Mouse (Mus musculus) limb, embryonic 12.5 days (tissue): ENCODE measurements around the gene Aoc2. TPM values are rescaled to one million over a fixed set of nuclear protein-coding genes. Genes with fewer than 3 reads are reported as not detected.

ENCODE experiments used
- ATAC-seq: fragments of 200-750 bp; cut with Nextera tagmentation; 2 replicates; pipeline ENCODE4 v1.8.0; 2017; ENCODE audit warnings: low read depth, moderate TSS enrichment; ENCODE audit not compliant: insufficient number of reproducible peaks, insufficient read depth, low FRiP score, low TSS enrichment
- H3K27ac ChIP-seq: fragments of 300-500 bp; sonication (generic); 2 replicates; pipeline ENCODE4 v1.5.1; 2016; ENCODE audit warnings: mild to moderate bottlenecking, moderate library complexity
- H3K27me3 ChIP-seq: fragments of 300-500 bp; sonication (generic); 2 replicates; pipeline ENCODE4 v1.6.1; 2016; ENCODE audit warnings: mild to moderate bottlenecking, moderate library complexity
- H3K36me3 ChIP-seq: fragments of 300-500 bp; sonication (generic); 2 replicates; pipeline ENCODE4 v1.6.1; 2016; ENCODE audit warnings: mild to moderate bottlenecking, moderate library complexity
- H3K4me1 ChIP-seq: fragments of 300-500 bp; sonication (generic); replicated peaks from 2 replicates; pipeline ENCODE4 v1.6.1; 2016
- H3K4me2 ChIP-seq: fragments of 300-500 bp; sonication (generic); 2 replicates; pipeline ENCODE4 v1.6.1; 2016; ENCODE audit warnings: mild to moderate bottlenecking, moderate library complexity
- H3K4me3 ChIP-seq: fragments of 300-500 bp; sonication (generic); replicated peaks from 2 replicates; pipeline ENCODE4 v1.5.1; 2016; ENCODE audit warnings: mild to moderate bottlenecking
- H3K9ac ChIP-seq: fragments of 300-500 bp; sonication (generic); replicated peaks from 2 replicates; pipeline ENCODE4 v1.6.1; 2016; ENCODE audit warnings: mild to moderate bottlenecking, moderate library complexity
- H3K9me3 ChIP-seq: fragments of 300-500 bp; sonication (generic); 2 replicates; pipeline ENCODE4 v1.6.1; 2016; ENCODE audit warnings: mild to moderate bottlenecking, moderate library complexity
- WGBS: fragments of 180-500 bp; shearing (Covaris S2); methylation state at CpG from one replicate; pipeline ENCODE4 v1.1.7; 2016; 5-methylcytosine and 5-hydroxymethylcytosine counted together
- polyA plus RNA-seq: library from polyadenylated mRNA; unstranded; fragments of >200 nt; fragmentation: Nextera tagmentation; extraction: Ambion mirVana; gene quantifications from 2 replicates; pipeline ENCODE4 v1.2.1, GENCODE M21; 2016

Gene Aoc2
- polyA plus RNA-seq, 1 experiment from 2014 or later = 2.0 TPM

DNA sequence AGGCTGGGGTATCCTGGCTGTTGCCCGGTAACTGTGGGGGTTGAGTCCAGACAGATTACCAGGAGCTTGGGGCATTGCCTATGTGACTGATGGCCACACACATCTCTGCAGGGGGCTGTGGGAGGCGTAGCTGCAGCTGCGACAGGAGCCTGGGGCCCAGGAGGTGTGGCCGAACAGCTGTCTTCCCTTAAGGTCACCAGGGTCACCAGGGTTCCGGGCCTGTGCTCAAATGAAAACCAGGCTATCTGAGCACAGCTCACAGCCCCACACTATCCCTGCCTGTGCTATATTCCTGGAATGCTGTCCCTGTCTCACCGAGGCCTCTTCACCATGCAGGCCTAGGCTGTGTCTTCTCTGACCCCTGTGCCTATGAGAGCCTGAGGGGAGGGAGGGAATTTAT, 9.7 kb downstream of the Aoc2 start:
- WGBS = 4% methylated on average over 6 of the region's 6 CpGs
- Histone ChIP-seq H3K27ac (no peak overlapping the region), H3K4me3 (no peak overlapping the region), H3K4me2 (no peak overlapping the region), H3K36me3 (no peaks in the 10 kb centered on the region), H3K9ac (peak overlapping the region; percentile 8; the same call in 1 of the 2 replicates), H3K9me3 (no peaks in the 10 kb centered on the region), H3K27me3 (no peaks in the 10 kb centered on the region), H3K4me1 (peaks cover 26% of the 10 kb centered on the region)
- ATAC-seq = 0 out of 2 replicates have a peak, but pooled peaks have one; percentile 33

DNA sequence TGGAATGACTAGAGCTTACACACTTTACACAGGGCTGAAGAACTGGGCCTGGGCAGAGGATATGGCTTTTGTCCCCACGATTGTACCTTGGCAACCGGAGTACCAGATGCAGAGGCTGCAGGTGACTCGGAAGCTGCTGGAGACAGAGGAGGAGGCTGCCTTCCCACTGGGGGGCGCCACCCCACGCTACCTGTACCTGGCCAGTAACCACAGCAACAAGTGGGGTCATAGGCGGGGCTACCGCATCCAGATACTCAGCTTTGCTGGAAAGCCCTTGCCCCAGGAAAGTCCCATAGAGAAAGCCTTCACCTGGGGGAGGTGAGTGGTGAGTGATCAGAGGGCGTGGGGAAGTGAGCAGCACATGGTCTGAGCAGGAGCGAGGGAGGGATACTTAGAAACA, 10.8 kb downstream of the Aoc2 start:
- no peaks in the 10 kb centered on the region for H3K27me3 ChIP-seq
- 90% methylated on average over 9 of the region's 9 CpGs for WGBS
- no peak overlapping the region for H3K4me3 ChIP-seq
- ATAC-seq = no peak
- no peak overlapping the region for H3K4me2 ChIP-seq
- H3K27ac ChIP-seq = no peak overlapping the region
- H3K9me3 ChIP-seq = no peaks in the 10 kb centered on the region
- peaks cover 26% of the 10 kb centered on the region for H3K4me1 ChIP-seq
- no peaks in the 10 kb centered on the region for H3K36me3 ChIP-seq
- H3K9ac ChIP-seq = no peak overlapping the region

DNA sequence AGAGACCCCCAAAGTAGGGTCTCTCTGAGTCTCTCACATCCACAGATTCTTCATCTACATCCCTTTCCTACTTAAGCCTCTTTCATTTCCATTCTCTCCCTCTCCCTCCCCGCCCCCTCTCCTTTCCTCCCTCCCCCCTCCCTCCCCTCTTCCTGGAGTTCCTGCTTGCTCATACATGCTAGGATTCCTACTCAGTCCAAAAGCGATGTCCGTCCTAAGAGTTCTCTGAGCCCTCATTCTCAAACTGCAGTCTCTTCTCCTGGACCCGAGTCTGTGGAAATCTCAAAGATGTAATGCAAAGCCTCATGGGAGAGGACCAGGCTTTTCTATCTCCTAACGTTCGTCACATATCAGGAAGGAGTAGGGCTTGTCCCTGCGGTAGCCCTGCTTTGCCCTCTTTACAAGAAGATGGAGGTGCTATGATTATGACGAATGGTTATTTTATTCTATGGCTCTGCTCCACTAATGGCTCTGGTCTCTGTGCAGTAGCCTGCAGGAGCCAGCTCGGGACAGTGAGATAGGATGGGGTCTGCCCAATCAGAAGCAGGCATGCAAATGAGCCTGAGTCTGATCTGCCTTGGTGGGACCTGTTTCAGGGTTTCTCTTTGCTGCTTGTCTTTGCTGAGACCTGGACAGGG, 13.4 kb downstream of the Aoc2 start:
- peak; percentile 87 for ATAC-seq
- Histone ChIP-seq H3K9ac (peak overlapping the region; percentile 51), H3K27ac (peak overlapping the region; percentile 73), H3K4me1 (peaks cover 26% of the 10 kb centered on the region), H3K36me3 (no peaks in the 10 kb centered on the region), H3K9me3 (no peaks in the 10 kb centered on the region), H3K27me3 (no peaks in the 10 kb centered on the region), H3K4me3 (peak overlapping the region; percentile 26), H3K4me2 (peak overlapping the region; percentile 59)
- 2% methylated on average over 9 of the region's 9 CpGs for WGBS

- H3K4me2 ChIP-seq = no peak overlapping the region
- H3K9me3 ChIP-seq = 0 out of 2 replicates have a peak, but pooled peaks cover 3% of the 10 kb centered on the region
- no peaks in the 10 kb centered on the region for H3K36me3 ChIP-seq
- H3K27me3 ChIP-seq = no peaks in the 10 kb centered on the region
- WGBS = 74% methylated on average over 10 of the region's 10 CpGs
- peaks cover 5% of the 10 kb centered on the region; the same call in 1 of the 2 replicates for H3K4me1 ChIP-seq
- ATAC-seq = no peak
- H3K9ac ChIP-seq = no peak overlapping the region
- H3K27ac ChIP-seq = no peak overlapping the region
- H3K4me3 ChIP-seq = no peak overlapping the region
These were observed 22.4 kb downstream of the Aoc2 start for GRCm38 (mm10) chr11:101347083-101347775.

- no peak overlapping the region for H3K27ac ChIP-seq
- no peaks in the 10 kb centered on the region for H3K36me3 ChIP-seq
- 0 out of 2 replicates have a peak, but pooled peaks cover 3% of the 10 kb centered on the region for H3K9me3 ChIP-seq
- no peak overlapping the region for H3K4me2 ChIP-seq
- no peak for ATAC-seq
- 62% methylated on average over 7 of the region's 7 CpGs for WGBS
- peaks cover 5% of the 10 kb centered on the region; the same call in 1 of the 2 replicates for H3K4me1 ChIP-seq
- no peak overlapping the region for H3K9ac ChIP-seq
- no peaks in the 10 kb centered on the region for H3K27me3 ChIP-seq
- H3K4me3 ChIP-seq = no peak overlapping the region
These were observed 23.9 kb downstream of the Aoc2 start for GRCm38 (mm10) chr11:101348774-101349173.

DNA sequence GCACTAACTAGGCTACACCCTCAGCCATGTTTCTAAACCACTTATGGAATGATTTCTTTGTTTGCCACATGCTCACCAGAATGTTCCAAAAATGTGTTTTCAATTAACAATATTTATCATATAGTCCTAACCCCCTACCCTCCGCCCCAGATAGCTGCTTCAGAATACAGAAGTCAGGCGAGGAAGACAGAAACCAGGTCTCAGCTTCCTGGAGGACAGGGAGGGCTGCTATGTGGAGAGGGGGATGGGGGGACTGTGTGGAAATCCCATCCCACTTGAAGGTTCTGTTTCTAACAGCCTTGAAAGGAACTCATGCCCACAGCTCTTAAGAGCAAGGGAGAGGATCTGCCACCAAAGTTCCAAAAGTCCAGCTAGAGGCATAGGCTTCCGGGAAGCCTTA, 24.4 kb downstream of the Aoc2 start:
- no peak overlapping the region for H3K27ac ChIP-seq
- H3K36me3 ChIP-seq = no peaks in the 10 kb centered on the region
- H3K9me3 ChIP-seq = 0 out of 2 replicates have a peak, but pooled peaks cover 3% of the 10 kb centered on the region
- no peak for ATAC-seq
- H3K9ac ChIP-seq = no peak overlapping the region
- H3K27me3 ChIP-seq = no peaks in the 10 kb centered on the region
- no peak overlapping the region for H3K4me3 ChIP-seq
- WGBS = 69% methylated on average over 3 of the region's 3 CpGs
- no peak overlapping the region for H3K4me2 ChIP-seq
- peaks cover 5% of the 10 kb centered on the region; the same call in 1 of the 2 replicates for H3K4me1 ChIP-seq

- H3K36me3 ChIP-seq = no peaks in the 10 kb centered on the region
- 35% methylated on average over 11 of the region's 11 CpGs for WGBS
- no peak overlapping the region for H3K4me3 ChIP-seq
- H3K4me1 ChIP-seq = peaks cover 5% of the 10 kb centered on the region; the same call in 1 of the 2 replicates
- H3K27me3 ChIP-seq = no peaks in the 10 kb centered on the region
- 0 out of 2 replicates have a peak, but pooled peaks cover 3% of the 10 kb centered on the region for H3K9me3 ChIP-seq
- H3K4me2 ChIP-seq = no peak overlapping the region
- H3K27ac ChIP-seq = no peak overlapping the region
- no peak overlapping the region for H3K9ac ChIP-seq
- no peak for ATAC-seq
These were observed 26.3 kb downstream of the Aoc2 start for GRCm38 (mm10) chr11:101351100-101351720.

DNA sequence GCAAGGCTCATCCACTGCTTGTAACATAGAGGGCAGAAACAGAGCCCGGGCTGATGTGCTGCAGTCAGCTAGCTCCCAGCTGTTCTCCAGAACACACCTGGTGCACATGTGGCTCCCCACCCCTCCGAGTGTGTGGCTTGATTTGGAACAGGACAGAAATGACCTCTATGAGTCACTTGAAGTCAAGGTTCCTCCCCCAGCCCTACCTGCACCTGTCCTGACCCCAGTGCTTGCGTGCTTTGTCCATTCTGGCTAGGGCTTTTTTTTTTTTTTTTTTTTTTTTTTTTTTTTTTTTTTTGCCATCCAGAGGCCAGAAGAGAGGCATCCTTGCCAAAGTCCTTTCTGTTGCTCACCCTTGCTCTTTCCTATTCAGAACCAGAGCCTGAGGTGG, 26.9 kb downstream of the Aoc2 start:
- H3K27me3 ChIP-seq = no peaks in the 10 kb centered on the region
- no peak overlapping the region for H3K27ac ChIP-seq
- H3K4me2 ChIP-seq = no peak overlapping the region
- H3K9ac ChIP-seq = no peak overlapping the region
- no peak overlapping the region for H3K4me3 ChIP-seq
- no peaks in the 10 kb centered on the region for H3K36me3 ChIP-seq
- peaks cover 5% of the 10 kb centered on the region; the same call in 1 of the 2 replicates for H3K4me1 ChIP-seq
- H3K9me3 ChIP-seq = 0 out of 2 replicates have a peak, but pooled peaks cover 3% of the 10 kb centered on the region
- WGBS = 45% methylated on average over 3 of the region's 3 CpGs
- ATAC-seq = no peak

GRCm38 (mm10) chr11:101353436-101353835, 28.6 kb downstream of the Aoc2 start:
- WGBS = 92% methylated on average over 12 of the region's 12 CpGs
- Histone ChIP-seq H3K27me3 (no peaks in the 10 kb centered on the region), H3K4me1 (peaks cover 5% of the 10 kb centered on the region; the same call in 1 of the 2 replicates), H3K4me2 (no peak overlapping the region), H3K4me3 (no peak overlapping the region), H3K27ac (no peak overlapping the region), H3K36me3 (no peaks in the 10 kb centered on the region), H3K9me3 (0 out of 2 replicates have a peak, but pooled peaks cover 3% of the 10 kb centered on the region), H3K9ac (no peak overlapping the region)
- ATAC-seq = no peak

DNA sequence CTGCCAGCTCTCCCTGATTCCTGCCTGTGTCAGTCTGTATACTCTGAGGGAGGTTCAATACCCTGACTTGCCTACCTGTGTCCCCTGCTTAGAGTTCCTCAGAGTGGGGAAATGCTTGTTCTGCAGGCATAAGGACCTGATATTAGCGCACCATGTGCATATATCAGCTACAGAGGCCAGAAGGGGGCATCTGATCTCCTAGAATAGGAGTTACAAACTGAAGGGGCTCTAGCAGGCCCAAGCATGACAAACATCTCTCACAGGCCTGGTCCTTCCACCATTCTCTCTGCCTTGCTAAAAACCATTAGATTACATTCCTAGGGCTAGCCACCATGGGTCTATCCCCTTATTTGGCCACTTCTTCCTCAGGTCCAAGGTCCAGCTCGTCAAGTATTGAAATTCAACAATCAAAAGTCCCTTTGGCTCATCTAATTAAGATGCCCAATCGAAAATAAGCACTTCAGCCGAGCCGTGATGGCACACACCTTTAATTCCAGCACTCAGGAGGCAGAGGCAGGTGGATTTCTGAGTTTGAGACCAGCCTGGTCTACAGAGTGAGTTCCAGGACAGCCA, 29.7 kb downstream of the Aoc2 start:
- 0 out of 2 replicates have a peak, but pooled peaks cover 3% of the 10 kb centered on the region for H3K9me3 ChIP-seq
- peaks cover 5% of the 10 kb centered on the region; the same call in 1 of the 2 replicates for H3K4me1 ChIP-seq
- H3K27me3 ChIP-seq = no peaks in the 10 kb centered on the region
- H3K4me3 ChIP-seq = no peak overlapping the region
- H3K4me2 ChIP-seq = no peak overlapping the region
- no peak overlapping the region for H3K9ac ChIP-seq
- WGBS = 73% methylated on average over 5 of the region's 5 CpGs
- no peaks in the 10 kb centered on the region for H3K36me3 ChIP-seq
- H3K27ac ChIP-seq = no peak overlapping the region
- no peak for ATAC-seq

DNA sequence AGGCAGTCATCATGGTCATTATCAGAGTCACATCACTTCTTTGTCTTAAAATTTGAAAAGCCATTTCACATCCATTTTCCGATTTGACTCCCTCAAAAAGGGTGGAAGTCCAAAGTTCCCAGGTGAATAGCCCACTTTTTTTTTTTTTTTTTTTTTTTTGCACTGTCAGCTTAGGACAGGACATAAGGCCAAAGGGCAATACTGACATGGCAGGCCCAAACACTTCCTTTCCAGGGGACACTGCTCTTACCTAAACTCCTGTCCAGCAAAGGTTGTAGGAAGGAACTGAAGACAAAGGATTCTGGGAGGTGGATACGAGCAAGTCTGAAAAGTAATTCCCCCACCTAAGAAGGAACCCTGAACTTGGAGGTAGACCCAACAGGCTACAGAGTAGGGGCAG, 31.1 kb downstream of the Aoc2 start:
- 89% methylated on average over 2 of the region's 2 CpGs for WGBS
- ATAC-seq = no peak
- no peaks in the 10 kb centered on the region for H3K27me3 ChIP-seq

More for the DNA sequence above, 31.1 kb downstream of the Aoc2 start:
- Histone ChIP-seq H3K9me3 (no peaks in the 10 kb centered on the region), H3K4me1 (peaks cover 5% of the 10 kb centered on the region; the same call in 1 of the 2 replicates), H3K4me3 (no peak overlapping the region), H3K36me3 (no peaks in the 10 kb centered on the region), H3K27ac (no peak overlapping the region), H3K9ac (no peak overlapping the region), H3K4me2 (no peak overlapping the region)
